Mouse (Mus musculus): ENCODE data around the gene Csf2rb. TPM values are rescaled to one million over a fixed set of nuclear protein-coding genes. Genes with fewer than 3 reads are reported as not detected.
"Not testable (repeated sequence)": the region's sequence is repeated elsewhere in the genome, so short reads cannot be mapped to it uniquely, and the experiment has no call there.

Gene Csf2rb
- total RNA-seq, 2 experiments from 2014 or later: 2.7 to 5.9 TPM

DNA sequence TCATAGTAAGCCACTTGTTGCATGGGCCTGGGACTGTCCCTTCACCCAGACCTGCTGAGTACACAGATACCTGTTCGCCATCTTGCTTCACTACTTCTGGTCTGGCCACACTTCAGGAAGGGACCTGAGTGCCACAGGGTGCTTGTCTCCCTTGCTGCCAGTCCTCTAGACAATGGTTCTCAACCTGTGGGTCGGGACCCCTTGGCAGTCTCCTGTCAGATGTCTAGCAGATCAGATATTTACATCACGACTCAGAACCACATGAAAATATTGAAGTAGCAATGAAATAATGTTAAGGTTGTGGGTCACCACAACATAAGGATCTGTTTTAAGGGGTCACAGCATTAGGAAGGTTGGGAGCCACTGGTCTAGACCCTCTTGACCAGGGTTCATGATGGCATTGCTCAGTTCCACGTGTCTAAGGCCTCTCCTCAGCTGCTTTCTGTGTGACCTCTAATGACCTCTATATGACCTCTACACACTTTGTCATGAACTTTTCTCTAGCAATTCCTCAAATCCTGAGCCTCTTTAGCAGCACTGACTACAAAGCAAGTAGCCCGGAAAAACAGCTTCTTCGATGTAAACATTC, 2.3 kb downstream of the Csf2rb start:
- DNase-seq: not testable (repeated sequence)

- DNase-seq: no peak
These were observed 3.1 kb downstream of the Csf2rb start for GRCm38 (mm10) chr15:78328520-78329097.

- DNase-seq: not testable (repeated sequence)
These were observed 4.4 kb downstream of the Csf2rb start for GRCm38 (mm10) chr15:78329972-78330371.

DNA sequence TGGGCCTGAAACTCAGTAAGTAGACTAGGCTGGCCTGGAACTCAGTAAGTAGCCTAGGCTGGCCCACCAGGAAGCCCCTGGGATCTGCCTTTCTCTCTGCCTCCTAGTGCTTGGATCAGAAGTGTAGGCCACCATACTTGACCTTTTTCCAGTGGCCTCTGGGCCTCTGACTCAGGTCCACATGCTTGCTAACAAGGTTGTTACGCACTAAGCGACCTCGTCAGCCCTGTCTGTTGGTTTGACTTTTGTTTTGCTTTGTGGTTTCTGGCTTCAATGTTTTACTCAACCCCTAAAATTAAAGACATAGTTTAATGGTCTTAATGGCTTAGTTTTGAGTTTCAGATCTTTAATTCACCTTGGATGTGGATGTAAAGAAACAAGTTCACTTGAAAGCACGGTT, 5.2 kb downstream of the Csf2rb start:
- peak; percentile 31 to 70 for DNase-seq

GRCm38 (mm10) chr15:78331523-78332340, 6.2 kb downstream of the Csf2rb start:
- no peak for DNase-seq

DNA sequence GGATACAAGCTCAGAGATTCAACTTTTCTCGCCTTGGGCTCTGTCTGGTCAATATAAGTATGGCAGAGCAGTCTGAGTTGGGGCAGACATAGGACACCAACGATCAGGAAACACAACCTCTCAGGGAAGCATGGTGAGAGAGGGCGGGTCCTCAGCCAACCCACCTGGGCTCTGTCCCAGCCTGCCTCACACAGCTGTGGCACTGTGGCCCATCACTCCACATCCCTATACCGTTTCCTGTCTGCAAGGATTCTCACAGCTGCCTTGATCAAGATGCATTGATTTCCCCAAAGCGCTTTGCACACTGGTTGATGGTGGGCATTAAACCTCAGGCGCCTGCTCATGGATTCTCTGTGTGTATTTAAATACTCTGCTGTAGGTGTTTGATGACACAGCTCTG, 7.4 kb downstream of the Csf2rb start:
- no peak for DNase-seq

DNA sequence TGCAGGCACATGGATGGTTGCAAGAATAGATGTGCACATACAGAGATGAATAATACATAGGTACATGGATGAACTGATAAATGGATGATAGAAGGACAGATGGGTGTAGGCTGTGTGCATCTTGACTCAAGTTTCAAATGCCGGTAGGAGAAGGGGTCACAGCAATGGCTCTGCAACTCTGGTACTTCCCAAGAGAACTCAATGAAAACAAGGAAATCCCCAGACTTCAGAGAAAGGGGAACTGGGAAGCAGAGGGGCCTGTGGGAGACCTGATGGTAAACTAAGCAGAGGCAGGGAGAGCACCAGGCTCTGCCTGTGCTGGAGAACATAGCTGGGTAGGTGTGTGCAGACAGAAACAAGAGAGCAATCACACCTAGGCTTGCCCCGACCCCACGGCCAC, 8.8 kb downstream of the Csf2rb start:
- no peak for DNase-seq

DNA sequence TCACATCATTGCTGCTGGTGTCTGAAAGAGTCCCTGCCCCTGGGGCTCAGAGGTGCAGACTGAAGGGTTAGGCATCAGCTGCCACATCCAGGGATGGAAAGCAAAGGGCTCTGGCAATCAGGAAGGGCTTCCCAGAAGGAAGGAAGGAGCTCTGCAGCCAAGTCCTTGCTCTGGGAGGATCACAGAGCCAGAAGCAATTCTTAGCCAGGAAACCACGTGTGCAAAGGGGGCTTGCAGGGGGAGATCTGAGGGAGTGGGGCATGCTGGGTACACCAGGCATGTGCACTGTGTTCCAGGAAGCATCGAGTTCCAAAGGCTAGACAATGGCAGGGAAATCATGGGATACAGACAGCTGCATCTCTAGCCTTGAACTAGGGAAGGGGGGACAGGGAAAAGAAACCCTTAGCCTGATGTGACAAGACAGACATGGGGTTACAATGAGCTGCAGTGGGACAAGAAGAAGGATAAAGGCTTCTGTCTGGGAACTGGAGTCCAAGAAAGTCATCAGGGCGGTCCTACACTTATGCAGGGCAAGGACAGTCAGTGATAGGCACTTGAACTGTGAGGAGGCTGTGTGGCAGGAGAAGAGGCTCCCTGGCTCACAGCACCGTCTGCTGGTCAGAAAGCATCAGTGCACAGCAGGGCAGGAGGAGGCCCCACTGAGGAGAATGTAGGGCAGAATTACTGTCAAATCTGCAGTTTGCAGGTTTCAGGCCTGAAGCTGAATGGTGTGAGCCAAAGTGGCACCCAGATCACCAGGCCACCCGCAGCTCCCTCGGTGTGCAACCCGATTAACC, 14.3 kb downstream of the Csf2rb start:
- peak; percentile 75 to 79 for DNase-seq

- not testable (repeated sequence) for DNase-seq
These were observed 15.4 kb downstream of the Csf2rb start for GRCm38 (mm10) chr15:78340919-78341318.

- DNase-seq: no peak
These were observed 18.1 kb downstream of the Csf2rb start for GRCm38 (mm10) chr15:78343683-78344082.

DNA sequence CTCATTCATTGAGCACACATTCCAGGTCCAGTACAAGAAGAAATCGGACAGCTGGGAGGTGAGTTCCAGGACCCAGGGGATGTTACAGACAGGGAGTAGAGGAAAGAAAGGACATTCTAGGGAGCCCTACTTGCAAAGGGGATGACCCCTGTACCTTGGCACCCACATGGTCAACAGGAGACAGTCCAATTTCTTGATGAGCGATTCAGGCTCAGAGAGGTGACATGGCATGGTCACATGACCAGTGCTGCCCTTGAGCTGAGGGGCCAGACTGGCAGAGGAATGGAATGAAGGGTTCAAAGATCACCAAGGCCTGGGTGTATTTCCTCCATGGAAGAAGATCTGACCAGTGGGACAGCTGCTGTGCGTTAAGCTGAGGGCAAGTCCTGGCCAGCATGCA, 19.0 kb downstream of the Csf2rb start:
- peak in 1 of 2 experiments; percentile 24 for DNase-seq

- no peak for DNase-seq
These were observed 26.1 kb downstream of the Csf2rb start for GRCm38 (mm10) chr15:78351586-78352165.

- peak; percentile 63 to 75 for DNase-seq
These were observed 29.4 kb downstream of the Csf2rb start for GRCm38 (mm10) chr15:78354958-78355357.

GRCm38 (mm10) chr15:78355548-78355947, 30.0 kb downstream of the Csf2rb start:
- no peak for DNase-seq

DNA sequence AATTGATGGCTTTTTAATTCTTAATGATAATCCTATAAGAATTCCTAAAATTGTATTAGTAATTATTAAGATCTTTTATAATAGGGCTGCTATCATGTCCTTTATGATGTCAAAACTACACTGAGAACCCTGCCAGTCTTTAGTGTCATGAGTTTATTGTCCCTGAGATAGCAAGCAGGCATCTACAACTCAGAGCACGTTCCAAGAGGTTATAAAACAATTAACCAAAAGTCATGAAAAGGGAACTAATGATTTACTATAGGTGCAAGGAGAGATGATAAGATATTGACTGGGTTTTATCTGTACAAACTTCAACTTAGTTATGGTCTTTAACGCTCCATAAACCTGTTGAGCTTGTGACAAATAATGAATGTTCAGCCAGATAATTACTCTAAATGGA, 40.4 kb downstream of the Csf2rb start:
- no peak for DNase-seq

DNA sequence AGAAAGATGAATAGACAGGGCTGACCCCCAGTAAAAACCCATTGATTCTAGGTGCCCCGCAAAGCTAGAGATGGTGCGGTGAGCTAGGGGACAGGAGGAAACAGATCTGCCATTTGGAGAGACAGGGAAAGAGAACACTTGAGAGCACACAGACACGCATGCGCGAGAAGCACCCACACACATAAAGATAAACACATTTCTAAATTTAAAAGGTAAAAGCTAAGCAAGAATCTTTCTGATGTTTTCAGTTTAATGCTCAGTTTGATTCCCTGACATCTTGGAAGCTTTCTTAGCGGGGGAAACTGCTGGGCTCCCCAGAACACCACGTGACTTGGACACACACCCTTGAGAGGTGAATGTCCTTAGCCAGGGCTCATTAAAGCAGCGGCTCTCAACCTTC, 41.3 kb downstream of the Csf2rb start:
- DNase-seq: no peak

- DNase-seq: no peak
These were observed 42.3 kb downstream of the Csf2rb start for GRCm38 (mm10) chr15:78367811-78368210.

GRCm38 (mm10) chr15:78368926-78369346, 43.4 kb downstream of the Csf2rb start:
- peak; percentile 52 to 68 for DNase-seq

- no peak for DNase-seq
These were observed 44.1 kb downstream of the Csf2rb start for GRCm38 (mm10) chr15:78369641-78370040.

- DNase-seq: no peak
These were observed 47.2 kb downstream of the Csf2rb start for GRCm38 (mm10) chr15:78372796-78373195.

GRCm38 (mm10) chr15:78374204-78374603, 48.7 kb downstream of the Csf2rb start:
- peak; percentile 80 to 83 for DNase-seq

DNA sequence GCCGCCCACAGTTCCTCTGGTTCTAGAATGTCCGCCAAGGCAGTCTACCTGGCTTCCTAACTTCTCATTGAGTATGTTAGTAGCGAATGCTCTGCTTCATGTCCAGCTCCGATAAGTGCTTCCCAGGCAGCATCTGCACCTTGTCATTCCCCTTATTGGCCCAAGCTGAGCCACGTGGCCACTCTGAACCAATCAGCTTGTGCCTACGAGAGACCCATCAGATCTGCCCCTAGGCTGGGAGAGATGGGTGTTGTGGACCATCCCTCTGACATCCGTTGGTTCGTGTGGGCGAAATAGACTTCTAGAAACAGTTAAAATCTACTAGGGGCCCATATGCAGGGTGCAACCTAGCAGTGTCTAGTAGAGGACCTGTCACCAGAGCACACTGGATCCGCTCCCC, 52.3 kb downstream of the Csf2rb start:
- DNase-seq: no peak

Measured in adrenal gland, postnatal 36 days (tissue).